Comparison of ENCODE assay signal across 12 mouse cellular contexts in the genomic region with DNA sequence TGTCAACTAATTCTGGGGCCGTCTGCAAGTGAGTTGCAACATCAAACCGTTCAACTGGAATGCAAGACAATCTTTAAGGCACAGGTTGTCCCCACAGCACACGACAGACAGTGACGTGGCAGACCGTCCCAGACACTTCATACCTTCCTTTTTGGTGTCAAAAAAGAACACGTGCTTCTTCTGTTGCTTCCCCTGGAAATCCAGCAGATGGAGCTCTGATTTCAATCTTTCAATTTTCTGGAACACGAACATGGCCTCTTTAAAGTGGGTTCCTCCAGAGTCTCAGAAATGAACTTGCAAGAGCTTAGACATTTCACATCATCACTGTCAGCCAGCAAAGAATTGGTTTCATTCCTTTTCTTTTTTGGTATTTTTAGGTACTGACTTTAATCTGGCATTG. TPM values are rescaled to one million over a fixed set of nuclear protein-coding genes. Genes with fewer than 3 reads are reported as not detected.
DNase-seq lines count a peak whose midpoint lies in the region; ATAC-seq and TF ChIP-seq lines count a peak whose summit lies in the region.
"Had no signal": no experiment of that assay in that cellular context is flagged by ENCODE, and none has a peak within 500 bp of the region (broad histone marks: within the 10 kb centered on the region; RNA-seq: fewer than 3 reads in every experiment).

No protein-coding gene starts in this region.

- no peak overlapping the region for H3K27ac ChIP-seq in forebrain, postnatal 0 days (ENCODE audit: low read depth, low read length)
- H3K27ac ChIP-seq in forebrain, embryonic 11.5 days (ENCODE audit: low read depth, low read length) = no peak overlapping the region
- H3K27ac ChIP-seq in midbrain, embryonic 14.5 days (replicated peaks; ENCODE audit: low read depth, low read length) = no peak overlapping the region
- H3K27ac ChIP-seq in midbrain, embryonic 16.5 days (ENCODE audit: low read length) = no peak overlapping the region
- H3K27ac ChIP-seq: heart, embryonic 15.5 days; limb, embryonic 15.5 days had no signal

- H3K4me3 ChIP-seq in forebrain, postnatal 0 days (ENCODE audit: low read depth, low read length) = no peak overlapping the region
- no peak overlapping the region for H3K4me3 ChIP-seq in forebrain, embryonic 11.5 days (ENCODE audit: low read depth, low read length)
- no peak overlapping the region for H3K4me3 ChIP-seq in midbrain, embryonic 14.5 days (replicated peaks; ENCODE audit: low read depth, low read length)
- no peak overlapping the region for H3K4me3 ChIP-seq in midbrain, embryonic 16.5 days (ENCODE audit: low read depth, low read length)
- H3K4me3 ChIP-seq: heart, embryonic 15.5 days; limb, embryonic 15.5 days had no signal

- no peaks in the 10 kb centered on the region for H3K27me3 ChIP-seq in forebrain, postnatal 0 days (ENCODE audit: insufficient read depth, low read length)
- no peaks in the 10 kb centered on the region for H3K27me3 ChIP-seq in forebrain, embryonic 11.5 days (ENCODE audit: control insufficient read depth, insufficient read depth, low read length)
- no peaks in the 10 kb centered on the region for H3K27me3 ChIP-seq in midbrain, embryonic 14.5 days (ENCODE audit: control insufficient read depth, insufficient read depth, low read length)
- no peaks in the 10 kb centered on the region for H3K27me3 ChIP-seq in midbrain, embryonic 16.5 days (ENCODE audit: control insufficient read depth, insufficient read depth, low read depth, low read length)
- H3K27me3 ChIP-seq: heart, embryonic 15.5 days; limb, embryonic 15.5 days had no signal

- peak; percentile 45; the same call in 1 of the 2 replicates for ATAC-seq in forebrain, postnatal 0 days
- ATAC-seq in forebrain, embryonic 11.5 days (replicated peaks; ENCODE audit: low FRiP score) = no peak
- no peak for ATAC-seq in midbrain, embryonic 14.5 days (ENCODE audit: low FRiP score, low TSS enrichment)
- ATAC-seq in midbrain, embryonic 16.5 days = no peak
- ATAC-seq: forebrain, embryonic 16.5 days had no signal

- H3K9me3 ChIP-seq in forebrain, postnatal 0 days (ENCODE audit: low read length) = no peaks in the 10 kb centered on the region
- no peaks in the 10 kb centered on the region for H3K9me3 ChIP-seq in forebrain, embryonic 11.5 days (ENCODE audit: control insufficient read depth, low read length)
- H3K9me3 ChIP-seq in midbrain, embryonic 14.5 days (ENCODE audit: control insufficient read depth, low read length) = no peaks in the 10 kb centered on the region
- no peaks in the 10 kb centered on the region for H3K9me3 ChIP-seq in midbrain, embryonic 16.5 days (replicated peaks; ENCODE audit: control insufficient read depth, low read length, poor library complexity, severe bottlenecking)
- H3K9me3 ChIP-seq: heart, embryonic 15.5 days; limb, embryonic 15.5 days had no signal

- WGBS in forebrain, postnatal 0 days = 45% methylated on average over 7 of the region's 7 CpGs
- WGBS in forebrain, embryonic 11.5 days = 67% methylated on average over 7 of the region's 7 CpGs
- 59% methylated on average over 7 of the region's 7 CpGs for WGBS in midbrain, embryonic 14.5 days
- WGBS in midbrain, embryonic 16.5 days = 50% methylated on average over 7 of the region's 7 CpGs

- no peak overlapping the region for H3K9ac ChIP-seq in forebrain, postnatal 0 days
- H3K9ac ChIP-seq in forebrain, embryonic 11.5 days (ENCODE audit: low read length) = no peak overlapping the region
- H3K9ac ChIP-seq in midbrain, embryonic 14.5 days (replicated peaks; ENCODE audit: low read length) = no peak overlapping the region
- H3K9ac ChIP-seq in midbrain, embryonic 16.5 days (ENCODE audit: low read depth, low read length) = no peak overlapping the region
- H3K9ac ChIP-seq: heart, embryonic 15.5 days; limb, embryonic 15.5 days had no signal

- no peak overlapping the region for H3K4me2 ChIP-seq in forebrain, postnatal 0 days (ENCODE audit: low read depth)
- no peak overlapping the region for H3K4me2 ChIP-seq in forebrain, embryonic 11.5 days (ENCODE audit: low read depth, low read length, severe bottlenecking)
- H3K4me2 ChIP-seq in midbrain, embryonic 14.5 days (ENCODE audit: low read length) = no peak overlapping the region
- H3K4me2 ChIP-seq in midbrain, embryonic 16.5 days (ENCODE audit: low read length) = no peak overlapping the region
- H3K4me2 ChIP-seq: heart, embryonic 15.5 days; limb, embryonic 15.5 days had no signal

- H3K36me3 ChIP-seq in forebrain, postnatal 0 days (ENCODE audit: insufficient read depth) = peaks cover 48% of the 10 kb centered on the region
- H3K36me3 ChIP-seq in forebrain, embryonic 11.5 days (ENCODE audit: control insufficient read depth, insufficient read depth, low read length) = peaks cover 2% of the 10 kb centered on the region; the same call in 1 of the 2 replicates
- peaks cover 90% of the 10 kb centered on the region for H3K36me3 ChIP-seq in midbrain, embryonic 14.5 days (ENCODE audit: control insufficient read depth, insufficient read depth, low read length)
- H3K36me3 ChIP-seq in midbrain, embryonic 16.5 days (ENCODE audit: control insufficient read depth, insufficient read depth, low read length) = peaks cover 24% of the 10 kb centered on the region

- no peak for DNase-seq in forebrain, postnatal 0 days
- DNase-seq in forebrain, embryonic 11.5 days (ENCODE audit: low spot score) = no peak
- DNase-seq in midbrain, embryonic 14.5 days = peak; percentile 62
- peak; percentile 54 for DNase-seq in adipocyte (ENCODE audit: low spot score)
- DNase-seq in retina, embryonic 14.5 days (ENCODE audit: low spot score) = peak; percentile 65
- no peak for DNase-seq in urinary bladder, adult 2 months (ENCODE audit: low spot score)
- DNase-seq in cerebellum, postnatal 4 days (ENCODE audit: low spot score in 2 of 2) = no peak
- DNase-seq: adrenal gland, postnatal 25 days had no signal

- no peaks in the 10 kb centered on the region for H3K4me1 ChIP-seq in forebrain, postnatal 0 days (ENCODE audit: insufficient read depth)
- no peaks in the 10 kb centered on the region for H3K4me1 ChIP-seq in forebrain, embryonic 11.5 days (replicated peaks; ENCODE audit: control insufficient read depth, insufficient read depth, low read length)
- no peaks in the 10 kb centered on the region for H3K4me1 ChIP-seq in midbrain, embryonic 14.5 days (ENCODE audit: control insufficient read depth, insufficient read depth, low read length)
- H3K4me1 ChIP-seq in midbrain, embryonic 16.5 days (ENCODE audit: control insufficient read depth, insufficient read depth, low read length) = no peaks in the 10 kb centered on the region
- H3K4me1 ChIP-seq: limb, embryonic 15.5 days had no signal

- TF ChIP-seq CTCF in forebrain, postnatal 0 days (IDR thresholded peaks at IDR 0.05; ENCODE audit: low read depth) = peak; percentile 63

RNA-seq across cellular contexts. Expression of gene Utp11, which starts 11.1 kb away (rescaled TPM):
- total RNA-seq in forebrain, postnatal 0 days (2014; rRNA removed) = 14.2 and 16.2 TPM in 2 replicates
- 30.9 and 33.0 TPM in 2 replicates for polyA plus RNA-seq in forebrain, postnatal 0 days (2015; fragmentation: Nextera tagmentation; extraction: Ambion mirVana)
- 55.3 and 63.2 TPM in 2 replicates for polyA plus RNA-seq in forebrain, embryonic 11.5 days (2014; fragmentation: Nextera tagmentation; extraction: Ambion mirVana)
- 37.6 and 38.2 TPM in 2 replicates for polyA plus RNA-seq in midbrain, embryonic 14.5 days (2014; fragmentation: Nextera tagmentation; extraction: Ambion mirVana)
- 39.8 and 43.8 TPM in 2 replicates for polyA plus RNA-seq in midbrain, embryonic 16.5 days (2015; fragmentation: Nextera tagmentation; extraction: Ambion mirVana)
- 31.6 and 32.9 TPM in 2 replicates for polyA plus RNA-seq in urinary bladder, adult 2 months (2012; rRNA removed)

RNA-seq across cellular contexts. Expression of gene Fhl3, which starts 18.2 kb away (rescaled TPM):
- 2.5 and 3.0 TPM in 2 replicates for total RNA-seq in forebrain, postnatal 0 days (2014; rRNA removed)
- 1.4 and 2.0 TPM in 2 replicates for polyA plus RNA-seq in forebrain, postnatal 0 days (2015; fragmentation: Nextera tagmentation; extraction: Ambion mirVana)
- 5.5 and 6.4 TPM in 2 replicates for polyA plus RNA-seq in forebrain, embryonic 11.5 days (2014; fragmentation: Nextera tagmentation; extraction: Ambion mirVana)
- 0.73 and 1.8 TPM in 2 replicates for polyA plus RNA-seq in midbrain, embryonic 14.5 days (2014; fragmentation: Nextera tagmentation; extraction: Ambion mirVana)
- polyA plus RNA-seq in midbrain, embryonic 16.5 days (2015; fragmentation: Nextera tagmentation; extraction: Ambion mirVana) = 1.5 and 1.7 TPM in 2 replicates
- polyA plus RNA-seq in urinary bladder, adult 2 months (2012; rRNA removed) = 2.7 and 5.2 TPM in 2 replicates

RNA-seq across cellular contexts. Expression of gene Pou3f1, which starts 25.7 kb away (rescaled TPM):
- 19.7 and 30.5 TPM in 2 replicates for total RNA-seq in forebrain, postnatal 0 days (2014; rRNA removed)
- 20.2 and 31.1 TPM in 2 replicates for polyA plus RNA-seq in forebrain, postnatal 0 days (2015; fragmentation: Nextera tagmentation; extraction: Ambion mirVana)
- polyA plus RNA-seq in forebrain, embryonic 11.5 days (2014; fragmentation: Nextera tagmentation; extraction: Ambion mirVana) = 8.6 and 11.7 TPM in 2 replicates
- 21.7 and 22.6 TPM in 2 replicates for polyA plus RNA-seq in midbrain, embryonic 14.5 days (2014; fragmentation: Nextera tagmentation; extraction: Ambion mirVana)
- 12.3 and 14.4 TPM in 2 replicates for polyA plus RNA-seq in midbrain, embryonic 16.5 days (2015; fragmentation: Nextera tagmentation; extraction: Ambion mirVana)
- polyA plus RNA-seq in urinary bladder, adult 2 months (2012; rRNA removed) = 0.14 and 0.18 TPM in 2 replicates
- total RNA-seq: adrenal gland, postnatal 25 days had no signal

RNA-seq across cellular contexts. Expression of gene Sf3a3, which starts 32.3 kb away (rescaled TPM):
- total RNA-seq in forebrain, postnatal 0 days (2014; rRNA removed) = 46.3 and 54.4 TPM in 2 replicates
- polyA plus RNA-seq in forebrain, postnatal 0 days (2015; fragmentation: Nextera tagmentation; extraction: Ambion mirVana) = 68.3 and 84.1 TPM in 2 replicates
- 218 and 220 TPM in 2 replicates for polyA plus RNA-seq in forebrain, embryonic 11.5 days (2014; fragmentation: Nextera tagmentation; extraction: Ambion mirVana)
- polyA plus RNA-seq in midbrain, embryonic 14.5 days (2014; fragmentation: Nextera tagmentation; extraction: Ambion mirVana) = 94.9 and 116 TPM in 2 replicates
- 98.1 and 106 TPM in 2 replicates for polyA plus RNA-seq in midbrain, embryonic 16.5 days (2015; fragmentation: Nextera tagmentation; extraction: Ambion mirVana)
- polyA plus RNA-seq in urinary bladder, adult 2 months (2012; rRNA removed) = 38.1 and 40.4 TPM in 2 replicates

RNA-seq across cellular contexts. Expression of gene Inpp5b, which starts 59.4 kb away (rescaled TPM):
- 17.9 and 21.7 TPM in 2 replicates for total RNA-seq in forebrain, postnatal 0 days (2014; rRNA removed)
- polyA plus RNA-seq in forebrain, postnatal 0 days (2015; fragmentation: Nextera tagmentation; extraction: Ambion mirVana) = 8.0 and 11.2 TPM in 2 replicates
- 34.1 and 36.8 TPM in 2 replicates for polyA plus RNA-seq in forebrain, embryonic 11.5 days (2014; fragmentation: Nextera tagmentation; extraction: Ambion mirVana)
- 16.4 and 26.4 TPM in 2 replicates for polyA plus RNA-seq in midbrain, embryonic 14.5 days (2014; fragmentation: Nextera tagmentation; extraction: Ambion mirVana)
- 24.4 and 26.6 TPM in 2 replicates for polyA plus RNA-seq in midbrain, embryonic 16.5 days (2015; fragmentation: Nextera tagmentation; extraction: Ambion mirVana)
- 30.0 and 34.8 TPM in 2 replicates for polyA plus RNA-seq in urinary bladder, adult 2 months (2012; rRNA removed)

Comparison
In these comparisons a context has a peak if more than half of its experiments do, and no peak if none do; other contexts are left out.
1. DNase-seq: peak in midbrain, embryonic 14.5 days (single experiment), adipocyte (single experiment) and retina, embryonic 14.5 days (single experiment); none in forebrain, postnatal 0 days (single experiment), forebrain, embryonic 11.5 days (single experiment), urinary bladder, adult 2 months (single experiment) and cerebellum, postnatal 4 days (0 of 2).